Mouse (Mus musculus): ENCODE measurements around the gene Ptprk.

DNA sequence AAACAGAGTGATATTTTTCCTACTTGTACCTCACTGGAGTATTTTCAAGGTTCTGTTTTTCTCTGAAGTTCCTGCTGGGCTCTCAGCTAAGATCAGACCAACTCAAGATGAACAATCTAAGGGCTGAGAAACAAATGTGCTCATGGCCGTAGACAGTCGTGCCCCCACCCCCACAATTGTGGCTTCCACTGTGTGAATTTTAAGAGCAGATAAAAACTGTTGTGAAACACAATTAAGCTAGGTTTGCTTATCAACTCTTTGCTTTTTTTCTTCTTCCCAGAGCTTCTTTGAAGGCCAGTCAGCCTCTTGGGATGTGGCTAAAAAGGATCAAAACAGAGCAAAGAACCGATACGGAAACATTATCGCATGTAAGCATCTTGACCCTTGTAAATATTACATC, 493.4 kb downstream of the Ptprk start:
- no peak for TF ChIP-seq CTCF (conservative IDR thresholded peaks at IDR 0.05; ENCODE audit: low read length)
- no peak for TF ChIP-seq NANOG (IDR thresholded peaks at IDR 0.05; ENCODE audit: borderline replicate concordance, low read length)
- TF ChIP-seq POU5F1 (IDR thresholded peaks at IDR 0.05; ENCODE audit: borderline replicate concordance, low read length) = no peak

All from E14TG2a.4 (cell line).